Mouse (Mus musculus) B cell, adult 2 months (primary cell): Measurements from ENCODE around the gene Lgi2.

ENCODE experiments used
- DNase-seq, 2 experiments: peaks; one replicate each; pipeline ENCODE4 v3.0.0; 2022

The Lgi2 gene

GRCm38 (mm10) chr5:52534798-52535590 lies 31.3 kb downstream of the Lgi2 start:
- DNase-seq: no peak

- DNase-seq: no peak
These were observed 32.6 kb downstream of the Lgi2 start for GRCm38 (mm10) chr5:52533705-52534104.

GRCm38 (mm10) chr5:52528545-52528944 lies 37.7 kb downstream of the Lgi2 start:
- no peak for DNase-seq

GRCm38 (mm10) chr5:52526324-52526986 lies 39.8 kb downstream of the Lgi2 start:
- DNase-seq: no peak

DNA sequence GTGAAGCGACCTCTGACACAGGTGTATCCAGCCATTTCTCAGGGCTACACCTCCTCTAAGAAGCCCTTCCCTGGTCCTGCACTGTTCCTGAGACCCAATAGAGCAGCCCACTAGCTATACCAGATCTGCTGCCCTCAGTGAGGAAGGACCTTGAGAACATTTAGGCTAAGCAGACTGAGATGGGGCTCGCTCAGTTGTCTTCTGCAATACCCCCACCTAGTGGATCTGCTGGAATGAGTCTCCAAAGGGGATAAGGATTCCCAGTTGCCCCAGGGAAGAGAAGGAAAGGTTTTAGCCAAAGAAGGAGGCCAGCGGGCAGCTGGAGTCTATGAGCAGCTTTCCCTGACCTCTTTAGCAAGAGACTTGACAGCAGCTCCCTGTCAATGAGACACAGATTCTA lies 42.1 kb downstream of the Lgi2 start:
- no peak for DNase-seq

- no peak for DNase-seq
These were observed 46.3 kb downstream of the Lgi2 start for GRCm38 (mm10) chr5:52519921-52520320.

DNA sequence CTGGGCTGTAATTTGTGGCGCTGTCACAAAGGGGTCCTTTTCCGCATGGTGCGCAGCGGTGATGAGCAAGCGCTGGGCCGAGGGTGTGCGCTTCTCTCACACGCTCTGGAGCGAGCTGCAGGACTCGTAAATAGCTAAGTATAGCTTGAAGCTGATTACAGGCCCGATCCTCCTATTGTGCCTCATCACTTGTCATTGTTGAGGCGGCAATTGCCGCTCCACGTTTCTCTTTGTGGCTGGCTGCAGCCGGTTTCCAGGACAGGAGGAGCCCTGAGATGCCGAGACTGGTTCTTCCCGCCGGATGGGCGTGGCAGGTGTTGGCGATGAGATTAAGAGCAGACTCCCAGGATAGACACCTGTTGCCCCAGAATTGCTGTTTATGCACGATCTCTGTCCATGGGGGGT lies 50.2 kb downstream of the Lgi2 start:
- no peak for DNase-seq

GRCm38 (mm10) chr5:52515246-52516021 lies 50.8 kb downstream of the Lgi2 start:
- peak; percentile 62 to 64 for DNase-seq

- no peak for DNase-seq
These were observed 55.2 kb downstream of the Lgi2 start for GRCm38 (mm10) chr5:52511089-52511488.

DNA sequence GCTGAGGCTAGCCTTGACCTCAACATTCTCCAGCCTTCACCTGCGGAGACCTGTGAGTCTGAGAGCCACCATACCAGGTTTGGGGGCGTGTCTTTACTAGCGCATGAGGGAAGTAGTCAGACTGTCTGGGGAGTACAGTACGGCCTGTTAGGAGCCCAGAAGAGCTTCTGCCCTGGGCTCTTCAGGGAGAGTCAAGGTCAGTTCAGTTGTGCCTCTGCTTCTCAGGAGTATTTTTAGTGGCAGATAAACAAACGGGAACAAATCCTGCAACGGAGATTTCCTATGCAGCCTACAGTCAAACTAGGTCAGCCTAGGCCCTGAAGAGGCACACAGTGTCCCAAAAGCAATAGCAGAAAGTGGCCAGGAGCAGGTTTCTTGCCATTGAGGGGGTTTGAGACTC lies 56.8 kb downstream of the Lgi2 start:
- DNase-seq: no peak

- no peak for DNase-seq
These were observed 61.6 kb downstream of the Lgi2 start for GRCm38 (mm10) chr5:52504666-52505065.

DNA sequence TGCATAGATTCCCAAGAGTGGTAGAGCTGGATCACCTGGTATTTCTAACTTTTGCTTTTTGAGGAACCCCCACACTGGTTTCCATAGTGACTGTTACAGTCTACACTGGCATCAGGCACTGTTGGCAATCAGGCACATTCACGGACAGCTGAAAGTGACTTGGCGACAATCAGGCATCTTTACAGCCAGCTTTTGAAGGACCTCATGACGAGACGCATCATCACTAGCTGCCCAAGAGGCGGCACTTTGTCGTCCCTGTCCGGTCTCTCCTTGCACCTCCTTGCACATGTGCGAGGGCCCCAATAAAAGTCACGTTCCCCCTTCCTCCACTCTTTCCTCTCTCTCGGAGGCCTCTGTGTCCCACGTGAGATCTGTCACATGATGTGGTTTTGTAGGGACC lies 62.1 kb downstream of the Lgi2 start:
- DNase-seq: no peak

DNA sequence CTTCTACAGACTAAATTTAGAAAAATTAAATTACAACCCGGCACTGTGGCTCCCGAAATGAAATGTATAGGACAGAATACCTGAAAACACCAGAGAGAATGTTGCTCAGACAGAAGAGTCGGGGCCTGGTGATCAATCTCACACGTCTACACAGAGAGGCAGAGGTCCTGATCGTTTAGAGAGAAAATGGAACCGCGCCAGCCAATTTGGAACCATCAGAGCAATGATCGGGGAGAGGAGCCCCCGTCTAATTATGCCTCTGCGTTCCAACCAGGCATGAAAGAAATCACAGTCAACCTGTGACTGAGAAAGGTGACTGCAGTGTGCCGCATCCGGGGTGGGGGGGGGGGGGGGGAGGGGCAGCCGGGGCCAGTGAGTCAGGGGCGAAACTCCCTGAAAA lies 70.6 kb downstream of the Lgi2 start:
- no peak for DNase-seq

DNA sequence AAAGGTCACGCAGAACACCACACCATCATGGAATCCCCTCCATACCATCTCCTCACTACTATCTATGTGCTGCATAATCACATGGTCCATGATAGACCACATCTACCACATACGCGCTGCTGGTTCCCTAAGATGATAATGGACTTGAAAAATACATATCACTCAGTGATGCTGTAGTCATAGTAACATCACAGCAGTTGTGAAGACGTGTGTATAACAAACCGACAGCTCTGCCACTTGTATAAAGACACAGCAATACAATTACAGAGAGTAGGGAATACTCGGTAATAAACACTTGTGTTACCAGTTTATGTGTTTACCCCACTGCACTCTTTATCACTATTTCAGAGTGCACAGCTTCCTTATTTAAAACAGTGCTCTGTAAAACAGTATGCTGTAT lies 74.8 kb downstream of the Lgi2 start:
- DNase-seq: no peak

- no peak for DNase-seq
These were observed 78.5 kb downstream of the Lgi2 start for GRCm38 (mm10) chr5:52487559-52488430.
